8 mouse cellular contexts compared by ENCODE assay signal in the genomic region with DNA sequence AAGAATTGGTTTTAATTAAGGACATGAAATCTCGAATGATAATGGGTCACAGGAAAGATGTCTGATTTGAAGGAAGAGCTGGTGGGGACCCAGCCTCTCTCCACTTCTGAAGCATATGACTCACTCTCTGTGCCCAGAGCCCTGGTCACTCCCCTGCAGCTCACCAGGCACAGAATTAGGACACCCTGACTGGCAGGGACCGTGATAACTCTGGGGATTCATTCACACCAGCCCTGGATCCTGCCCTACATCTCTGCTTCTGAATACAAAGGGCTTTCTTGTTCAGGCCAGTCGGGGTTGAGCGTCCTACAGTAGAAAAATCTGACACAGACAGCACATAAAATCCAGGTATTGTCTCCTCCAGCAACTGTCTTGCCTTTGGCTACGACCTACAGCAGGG. TPM values are rescaled to one million over a fixed set of nuclear protein-coding genes. Genes with fewer than 3 reads are reported as not detected.
"Had no signal": no experiment of that assay in that cellular context is flagged by ENCODE, and none has a peak within 500 bp of the region (broad histone marks: within the 10 kb centered on the region; RNA-seq: fewer than 3 reads in every experiment).

No protein-coding gene starts in this region.

- DNase-seq: lung, adult 2 months; thymus, postnatal 4 days had no signal

RNA-seq across cellular contexts. Expression of a gene that starts 3.7 kb away (rescaled TPM):
- total RNA-seq: layer of hippocampus, adult 8-10 months; layer of hippocampus, postnatal 25 days; left cerebral cortex, adult 2 months; left cerebral cortex, postnatal 14 days; megakaryocyte progenitor cell, adult 5-6 weeks; midbrain, postnatal 0 days had no signal

RNA-seq across cellular contexts. Expression of a gene that starts 18.7 kb away (rescaled TPM):
- total RNA-seq: layer of hippocampus, adult 8-10 months; layer of hippocampus, postnatal 25 days; left cerebral cortex, adult 2 months; left cerebral cortex, postnatal 14 days; megakaryocyte progenitor cell, adult 5-6 weeks; midbrain, postnatal 0 days had no signal
